Mouse (Mus musculus): ENCODE measurements around the gene Gria3. TPM values are rescaled to one million over a fixed set of nuclear protein-coding genes. Genes with fewer than 3 reads are reported as not detected.

The Gria3 gene
- total RNA-seq, 1 experiment: 4.1 TPM

DNA sequence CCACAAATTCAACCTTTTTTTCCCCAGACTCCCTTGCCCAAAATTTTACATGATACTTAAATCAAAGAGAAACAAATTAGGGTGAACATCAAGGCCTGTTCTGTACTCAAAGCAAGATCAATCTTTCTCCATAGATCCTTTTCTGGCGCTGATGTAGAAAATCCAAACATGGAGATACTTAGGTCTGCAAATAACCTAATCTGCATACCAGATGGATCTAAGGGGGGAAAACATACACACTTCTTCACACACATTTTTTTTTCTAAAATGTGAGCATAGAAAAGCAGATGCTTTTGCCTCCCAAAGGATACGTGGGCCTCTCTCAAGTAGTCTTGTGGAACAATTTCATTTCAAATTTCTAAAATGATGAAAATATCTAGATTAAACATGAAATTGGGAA, 164.2 kb downstream of the Gria3 start:
- in situ Hi-C loops (cut with MboI; ENCODE audit: low sequenced_read_pairs in 2 of 2, unreplicated experiment in 2 of 2): no loop called here

DNA sequence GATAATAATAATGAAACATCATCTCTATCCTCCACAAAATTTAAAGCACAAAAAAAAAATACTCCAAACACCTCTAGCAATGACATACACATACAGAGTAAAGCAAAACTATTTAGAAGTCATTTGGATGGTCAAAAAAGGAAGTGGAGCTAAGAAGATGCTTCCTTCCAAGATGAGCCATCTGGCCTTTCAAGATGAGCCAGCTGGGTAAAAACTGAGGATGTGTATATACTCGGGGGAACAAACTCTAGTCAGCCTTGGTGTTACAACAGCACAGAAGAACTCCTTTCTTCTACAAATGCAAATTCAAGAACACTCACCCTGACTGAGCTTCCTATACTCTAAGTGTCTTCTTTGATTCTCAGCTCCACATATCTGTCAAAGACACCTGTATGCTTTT, 172.4 kb downstream of the Gria3 start:
- in situ Hi-C loops (cut with MboI; ENCODE audit: low sequenced_read_pairs in 2 of 2, unreplicated experiment in 2 of 2): no loop called here
- no peak for DNase-seq (ENCODE audit: low read depth, low spot score)
- TF ChIP-seq ZNF384 (IDR thresholded peaks at IDR 0.05; ENCODE audit: low read depth, low read length): no peak
- no peak for TF ChIP-seq MAFK (IDR thresholded peaks at IDR 0.05; ENCODE audit: insufficient read depth, low read depth, low read length)

More for the DNA sequence above, 164.2 kb downstream of the Gria3 start:
- no peaks in the 10 kb centered on the region for H3K36me3 ChIP-seq (ENCODE audit: control insufficient read depth, insufficient read depth, low read length, poor library complexity, severe bottlenecking)
- no peaks in the 10 kb centered on the region for H3K9me3 ChIP-seq (ENCODE audit: control insufficient read depth, insufficient read depth, low read depth, low read length)
- TF ChIP-seq ZC3H11A (IDR thresholded peaks at IDR 0.05; ENCODE audit: borderline replicate concordance, low read depth, low read length) (no peak), ZNF384 (IDR thresholded peaks at IDR 0.05; ENCODE audit: low read depth, low read length) (no peak), HCFC1 (IDR thresholded peaks at IDR 0.05; ENCODE audit: borderline replicate concordance, insufficient read depth, low read length) (no peak), MAFK (IDR thresholded peaks at IDR 0.05; ENCODE audit: insufficient read depth, low read depth, low read length) (no peak), CHD2 (IDR thresholded peaks at IDR 0.05; ENCODE audit: low read depth, low read length) (no peak)
- no peaks in the 10 kb centered on the region for H3K4me1 ChIP-seq (ENCODE audit: control insufficient read depth in 2 of 2, insufficient read depth in 2 of 2, low read length in 2 of 2, poor library complexity in 1 of 2)
- DNase-seq (ENCODE audit: low read depth, low spot score): no peak
- H3K4me3 ChIP-seq (ENCODE audit: insufficient read depth in 1 of 2, low read depth in 1 of 2, low read length in 2 of 2, poor library complexity in 1 of 2, severe bottlenecking in 1 of 2): no peak overlapping the region
- no peak overlapping the region for H3K9ac ChIP-seq (ENCODE audit: insufficient read depth, low read depth, low read length, poor library complexity, severe bottlenecking)
- no peak overlapping the region for H3K27ac ChIP-seq (ENCODE audit: insufficient read depth, low read depth, low read length, poor library complexity, severe bottlenecking)

DNA sequence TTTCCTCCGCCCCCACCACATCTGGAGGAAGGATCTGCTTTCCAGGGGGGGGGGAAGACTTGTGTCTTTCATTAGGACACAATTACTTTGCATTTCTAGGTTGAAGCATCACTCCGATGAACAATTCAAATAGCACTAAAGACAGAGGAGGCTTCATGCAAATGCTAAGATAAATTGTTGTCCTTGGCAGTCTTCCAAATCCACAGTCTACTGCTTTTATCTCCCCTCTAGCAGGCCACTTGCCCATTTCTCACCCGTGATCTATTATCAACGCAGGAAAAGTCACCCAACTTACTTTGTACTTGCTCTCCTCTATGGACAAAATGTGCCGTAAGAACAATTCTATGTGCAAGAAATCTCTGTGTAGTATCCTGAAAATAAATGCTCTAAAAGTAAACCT, 178.1 kb downstream of the Gria3 start:
- in situ Hi-C loops (cut with MboI; ENCODE audit: low sequenced_read_pairs in 2 of 2, unreplicated experiment in 2 of 2): no loop called here
- no peak overlapping the region for H3K9ac ChIP-seq (ENCODE audit: insufficient read depth, low read depth, low read length, poor library complexity, severe bottlenecking)
- H3K9me3 ChIP-seq (ENCODE audit: control insufficient read depth, insufficient read depth, low read depth, low read length): no peaks in the 10 kb centered on the region
- H3K4me1 ChIP-seq (ENCODE audit: control insufficient read depth in 2 of 2, insufficient read depth in 2 of 2, low read length in 2 of 2, poor library complexity in 1 of 2): no peaks in the 10 kb centered on the region
- no peaks in the 10 kb centered on the region for H3K36me3 ChIP-seq (ENCODE audit: control insufficient read depth, insufficient read depth, low read length, poor library complexity, severe bottlenecking)
- TF ChIP-seq HCFC1 (IDR thresholded peaks at IDR 0.05; ENCODE audit: borderline replicate concordance, insufficient read depth, low read length) (no peak), ZC3H11A (IDR thresholded peaks at IDR 0.05; ENCODE audit: borderline replicate concordance, low read depth, low read length) (no peak), MAFK (IDR thresholded peaks at IDR 0.05; ENCODE audit: insufficient read depth, low read depth, low read length) (no peak)
- H3K4me3 ChIP-seq (ENCODE audit: insufficient read depth in 1 of 2, low read depth in 1 of 2, low read length in 2 of 2, poor library complexity in 1 of 2, severe bottlenecking in 1 of 2): no peak overlapping the region
- H3K27ac ChIP-seq (ENCODE audit: insufficient read depth, low read depth, low read length, poor library complexity, severe bottlenecking): no peak overlapping the region
- DNase-seq (ENCODE audit: low read depth, low spot score): no peak

More for the DNA sequence above, 172.4 kb downstream of the Gria3 start:
- no peaks in the 10 kb centered on the region for H3K4me1 ChIP-seq (ENCODE audit: control insufficient read depth in 2 of 2, insufficient read depth in 2 of 2, low read length in 2 of 2, poor library complexity in 1 of 2)
- H3K4me3 ChIP-seq (ENCODE audit: insufficient read depth in 1 of 2, low read depth in 1 of 2, low read length in 2 of 2, poor library complexity in 1 of 2, severe bottlenecking in 1 of 2): no peak overlapping the region
- no peaks in the 10 kb centered on the region for H3K36me3 ChIP-seq (ENCODE audit: control insufficient read depth, insufficient read depth, low read length, poor library complexity, severe bottlenecking)
- no peak overlapping the region for H3K9ac ChIP-seq (ENCODE audit: insufficient read depth, low read depth, low read length, poor library complexity, severe bottlenecking)
- H3K9me3 ChIP-seq (ENCODE audit: control insufficient read depth, insufficient read depth, low read depth, low read length): no peaks in the 10 kb centered on the region
- no peak overlapping the region for H3K27ac ChIP-seq (ENCODE audit: insufficient read depth, low read depth, low read length, poor library complexity, severe bottlenecking)

DNA sequence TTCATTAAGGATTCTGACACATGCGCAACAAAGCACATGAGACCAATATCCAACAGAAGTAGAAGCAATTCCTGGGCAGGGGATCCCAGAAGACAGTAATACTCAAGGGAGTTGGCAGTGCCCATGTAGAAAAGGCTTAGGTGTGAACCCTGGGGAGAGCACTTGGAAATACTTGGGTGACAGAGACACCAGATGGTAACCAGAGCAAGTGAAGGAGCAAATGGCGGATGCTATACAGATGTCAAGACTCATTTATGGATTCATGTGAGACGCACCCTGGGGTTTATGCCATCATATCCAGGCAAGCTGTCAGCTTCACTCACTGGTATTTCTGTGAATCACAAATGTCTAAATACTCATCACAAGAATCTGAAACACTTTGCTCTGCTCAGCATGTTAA, 187.0 kb downstream of the Gria3 start:
- DNase-seq (ENCODE audit: low read depth, low spot score): no peak
- Histone ChIP-seq H3K9ac (ENCODE audit: insufficient read depth, low read depth, low read length, poor library complexity, severe bottlenecking) (no peak overlapping the region), H3K4me1 (ENCODE audit: control insufficient read depth in 2 of 2, insufficient read depth in 2 of 2, low read length in 2 of 2, poor library complexity in 1 of 2) (no peaks in the 10 kb centered on the region), H3K9me3 (ENCODE audit: control insufficient read depth, insufficient read depth, low read depth, low read length) (no peaks in the 10 kb centered on the region), H3K36me3 (ENCODE audit: control insufficient read depth, insufficient read depth, low read length, poor library complexity, severe bottlenecking) (no peaks in the 10 kb centered on the region), H3K27ac (ENCODE audit: insufficient read depth, low read depth, low read length, poor library complexity, severe bottlenecking) (no peak overlapping the region), H3K4me3 (ENCODE audit: insufficient read depth in 1 of 2, low read depth in 1 of 2, low read length in 2 of 2, poor library complexity in 1 of 2, severe bottlenecking in 1 of 2) (no peak overlapping the region)
- no peak for TF ChIP-seq ZNF384 (IDR thresholded peaks at IDR 0.05; ENCODE audit: low read depth, low read length)
- TF ChIP-seq HCFC1 (IDR thresholded peaks at IDR 0.05; ENCODE audit: borderline replicate concordance, insufficient read depth, low read length): no peak
- no peak for TF ChIP-seq ZC3H11A (IDR thresholded peaks at IDR 0.05; ENCODE audit: borderline replicate concordance, low read depth, low read length)
- TF ChIP-seq CHD2 (IDR thresholded peaks at IDR 0.05; ENCODE audit: low read depth, low read length): no peak
- no peak for TF ChIP-seq MAFK (IDR thresholded peaks at IDR 0.05; ENCODE audit: insufficient read depth, low read depth, low read length)
- in situ Hi-C loops (cut with MboI; ENCODE audit: low sequenced_read_pairs in 2 of 2, unreplicated experiment in 2 of 2): no loop called here

DNA sequence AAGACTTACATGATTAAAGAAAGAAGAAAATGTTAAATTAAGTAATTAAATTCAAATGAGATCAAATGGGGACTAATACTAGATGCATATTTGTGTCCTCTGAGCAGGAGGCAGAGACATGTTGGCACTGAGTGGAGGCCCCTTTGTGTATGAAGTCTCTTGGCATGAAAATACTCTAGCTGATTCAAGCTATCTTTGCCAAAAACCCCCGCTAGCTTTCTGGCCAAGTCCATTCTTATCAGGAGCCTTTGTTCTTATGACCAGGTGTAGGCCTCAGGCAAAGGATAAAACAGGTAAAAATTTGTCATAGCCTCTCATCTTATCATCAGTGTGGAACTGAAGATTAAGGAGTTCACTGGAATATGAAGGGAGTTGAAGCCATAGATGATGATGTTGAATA, 206.5 kb downstream of the Gria3 start:
- H3K4me1 ChIP-seq (ENCODE audit: control insufficient read depth in 2 of 2, insufficient read depth in 2 of 2, low read length in 2 of 2, poor library complexity in 1 of 2): no peaks in the 10 kb centered on the region
- DNase-seq (ENCODE audit: low read depth, low spot score): no peak
- TF ChIP-seq ZC3H11A (IDR thresholded peaks at IDR 0.05; ENCODE audit: borderline replicate concordance, low read depth, low read length): no peak
- TF ChIP-seq MAFK (IDR thresholded peaks at IDR 0.05; ENCODE audit: insufficient read depth, low read depth, low read length): no peak
- TF ChIP-seq ZNF384 (IDR thresholded peaks at IDR 0.05; ENCODE audit: low read depth, low read length): no peak
- TF ChIP-seq HCFC1 (IDR thresholded peaks at IDR 0.05; ENCODE audit: borderline replicate concordance, insufficient read depth, low read length): no peak
- TF ChIP-seq CHD2 (IDR thresholded peaks at IDR 0.05; ENCODE audit: low read depth, low read length): no peak
- no peak overlapping the region for H3K27ac ChIP-seq (ENCODE audit: insufficient read depth, low read depth, low read length, poor library complexity, severe bottlenecking)
- no peaks in the 10 kb centered on the region for H3K36me3 ChIP-seq (ENCODE audit: control insufficient read depth, insufficient read depth, low read length, poor library complexity, severe bottlenecking)
- no peak overlapping the region for H3K4me3 ChIP-seq (ENCODE audit: insufficient read depth in 1 of 2, low read depth in 1 of 2, low read length in 2 of 2, poor library complexity in 1 of 2, severe bottlenecking in 1 of 2)
- H3K9me3 ChIP-seq (ENCODE audit: control insufficient read depth, insufficient read depth, low read depth, low read length): no peaks in the 10 kb centered on the region
- in situ Hi-C loops (cut with MboI; ENCODE audit: low sequenced_read_pairs in 2 of 2, unreplicated experiment in 2 of 2): no loop called here
- no peak overlapping the region for H3K9ac ChIP-seq (ENCODE audit: insufficient read depth, low read depth, low read length, poor library complexity, severe bottlenecking)

All from ES-E14 (cell line).